Mouse (Mus musculus) right cerebral cortex, postnatal 25 days (tissue): ENCODE data around the gene Dapl1.

ENCODE experiments used
- DNase-seq: peaks from one replicate; pipeline ENCODE4 v3.0.0; 2022

The Dapl1 gene

DNA sequence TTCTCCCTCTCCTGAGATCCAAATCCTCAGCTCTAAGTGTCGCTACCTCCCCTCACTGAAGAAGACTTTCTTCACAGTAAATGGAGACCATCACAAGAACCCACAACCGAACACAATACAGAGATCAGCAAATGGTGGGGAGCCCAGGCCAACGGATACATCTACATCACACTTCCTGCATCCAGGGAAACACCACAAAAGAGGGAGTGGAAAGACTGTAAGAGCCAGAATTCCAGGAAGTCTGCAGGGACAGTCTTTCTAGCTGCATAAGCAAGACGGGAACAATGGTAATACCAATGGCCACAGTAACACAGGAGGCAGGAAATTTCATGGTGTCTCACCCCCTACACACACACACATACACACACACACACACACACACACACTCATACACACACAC lies 55.3 kb downstream of the Dapl1 start:
- no peak for DNase-seq

- DNase-seq = peak; percentile 69
These were observed 56.9 kb downstream of the Dapl1 start for GRCm38 (mm10) chr2:59541121-59541887.

GRCm38 (mm10) chr2:59543543-59544065 lies 59.2 kb downstream of the Dapl1 start:
- DNase-seq = no peak

GRCm38 (mm10) chr2:59544237-59544909 lies 59.9 kb downstream of the Dapl1 start:
- no peak for DNase-seq

DNA sequence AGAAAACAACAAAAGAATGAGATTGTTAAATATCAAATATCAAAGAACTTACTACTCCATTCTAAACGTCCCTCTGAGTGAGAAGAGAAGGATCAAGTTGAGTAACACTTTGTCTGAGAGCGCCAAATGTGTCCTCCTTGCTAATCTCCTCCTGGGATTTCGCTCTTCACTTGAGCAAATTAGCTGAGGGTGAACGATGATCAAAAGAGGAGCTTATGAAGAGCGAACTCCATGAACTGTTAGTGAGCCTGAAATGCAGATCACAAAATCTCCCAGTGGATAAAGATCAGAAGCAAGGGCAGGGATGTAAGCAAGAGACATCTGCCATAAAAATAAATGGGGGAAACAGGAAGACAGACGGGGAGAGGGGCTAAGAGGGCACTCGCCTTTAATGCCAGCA lies 60.5 kb downstream of the Dapl1 start:
- no peak for DNase-seq

GRCm38 (mm10) chr2:59547369-59548099 lies 63.1 kb downstream of the Dapl1 start:
- DNase-seq = no peak

GRCm38 (mm10) chr2:59552784-59553183 lies 68.3 kb downstream of the Dapl1 start:
- DNase-seq = no peak

- DNase-seq = no peak
These were observed 70.0 kb downstream of the Dapl1 start for GRCm38 (mm10) chr2:59554373-59554940.
